Mouse (Mus musculus): ENCODE measurements around the gene Pde1b. TPM values are rescaled to one million over a fixed set of nuclear protein-coding genes. Genes with fewer than 3 reads are reported as not detected.

The Pde1b gene
- total RNA-seq, 2 experiments from 2014 or later = 0.26 to 0.44 TPM

DNA sequence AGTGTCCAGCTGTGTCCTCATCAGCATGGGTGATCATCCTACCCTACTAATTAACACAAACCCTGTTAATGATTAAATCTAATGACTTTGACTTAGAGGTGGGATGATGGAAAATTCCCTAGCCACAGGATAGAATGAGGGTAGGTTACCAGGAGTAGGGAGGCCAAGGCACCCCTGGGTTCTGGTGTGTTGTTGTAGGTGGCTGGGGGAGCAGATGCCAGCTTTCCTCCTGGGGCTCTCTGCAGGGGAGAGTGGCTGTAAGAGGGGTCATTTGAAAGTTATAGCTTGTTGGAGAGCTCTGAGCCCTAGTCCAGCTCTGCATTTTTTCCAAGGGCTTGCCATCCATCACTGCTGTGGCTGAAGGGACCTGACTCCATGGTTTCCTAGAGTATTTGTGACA, 39.7 kb downstream of the Pde1b start:
- intact Hi-C loops (cut with DNase I) = no loop called here
- no peak for DNase-seq

DNA sequence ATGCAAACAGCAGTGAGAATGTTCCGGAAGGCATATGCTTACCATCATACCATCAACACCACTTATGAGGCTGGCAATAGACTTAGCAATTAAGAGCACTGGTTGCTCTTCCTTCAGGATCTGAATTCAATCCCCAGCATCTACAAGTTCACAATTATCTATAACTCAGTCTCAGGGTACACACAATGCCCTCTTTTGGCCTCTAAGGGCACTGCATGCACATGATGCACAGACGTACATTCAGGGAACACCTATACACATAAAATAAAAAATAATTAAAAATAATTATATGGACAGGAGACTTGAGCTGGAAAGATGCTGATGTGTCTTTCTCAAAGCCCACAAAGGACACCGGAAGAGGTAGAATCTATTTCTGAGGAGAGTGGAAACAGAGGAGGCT, 45.1 kb downstream of the Pde1b start:
- intact Hi-C loops (cut with DNase I) = no loop called here

DNA sequence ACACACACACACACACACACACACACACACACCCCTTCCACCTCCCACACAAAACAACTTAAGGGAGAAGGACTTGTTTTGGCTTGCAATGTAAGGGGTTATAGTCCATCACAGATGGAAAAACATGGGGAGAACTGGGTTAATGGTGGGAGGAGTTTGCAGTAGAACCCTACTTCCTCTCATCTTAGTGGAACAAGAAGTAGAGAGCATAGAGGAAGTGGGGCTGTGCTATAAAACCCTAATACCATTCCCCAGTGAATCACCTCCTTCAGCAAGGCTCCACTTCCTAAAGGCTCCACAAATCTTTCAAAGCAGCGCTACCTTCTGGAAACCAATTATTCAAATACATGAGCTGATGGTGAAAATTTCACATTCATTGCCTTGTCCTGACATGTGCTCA, 46.6 kb downstream of the Pde1b start:
- no peak for DNase-seq
- intact Hi-C loops (cut with DNase I) = no loop called here

More for the DNA sequence above, 45.1 kb downstream of the Pde1b start:
- no peak for DNase-seq

DNA sequence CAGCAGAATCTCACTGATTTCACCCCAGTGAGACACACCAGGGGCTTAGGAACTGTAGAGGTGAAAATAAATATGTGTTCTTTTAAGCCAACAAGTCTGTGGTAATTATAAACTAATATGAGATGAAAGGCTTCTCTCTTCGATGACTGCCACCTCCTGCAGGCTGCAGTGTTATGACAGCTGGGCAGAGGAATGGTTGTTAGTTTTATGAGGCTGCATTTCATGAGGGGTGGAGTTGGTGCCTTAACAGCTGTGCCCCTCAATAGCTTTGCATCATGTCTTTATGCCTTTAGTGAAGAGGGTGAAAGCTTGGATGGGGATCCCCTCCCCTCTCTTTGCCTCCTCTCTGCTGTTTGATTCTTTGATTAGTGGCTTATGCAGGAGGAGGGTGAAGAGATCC, 48.2 kb downstream of the Pde1b start:
- DNase-seq = no peak
- intact Hi-C loops (cut with DNase I) = no loop called here

DNA sequence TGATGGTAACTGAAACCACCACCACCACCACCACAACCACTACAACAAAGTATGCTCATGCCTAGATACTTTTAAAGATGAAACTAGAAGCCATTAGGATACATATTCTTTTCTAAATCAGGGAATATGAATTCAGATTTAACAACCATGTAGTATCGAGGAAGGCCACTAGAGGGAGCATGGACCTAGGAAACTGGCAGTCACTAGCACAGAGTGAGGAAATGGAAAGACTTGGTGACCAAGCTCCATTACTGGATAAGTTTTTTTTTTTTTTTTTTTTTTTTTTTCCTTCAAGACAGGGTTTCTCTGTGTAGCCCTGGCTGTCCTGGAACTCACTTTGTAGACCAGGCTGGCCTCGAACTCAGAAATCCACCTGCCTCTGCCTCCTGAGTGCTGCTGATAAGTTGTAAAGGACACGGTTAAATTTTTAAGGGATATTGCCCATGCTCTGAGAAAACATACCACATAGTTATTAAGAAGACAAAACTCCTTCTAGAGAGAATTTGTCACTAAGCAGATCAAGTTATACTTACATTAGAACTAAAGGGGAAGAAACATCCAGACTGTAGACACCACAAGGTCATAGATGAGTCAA, 49.4 kb downstream of the Pde1b start:
- DNase-seq = no peak
- intact Hi-C loops (cut with DNase I) = no loop called here

DNA sequence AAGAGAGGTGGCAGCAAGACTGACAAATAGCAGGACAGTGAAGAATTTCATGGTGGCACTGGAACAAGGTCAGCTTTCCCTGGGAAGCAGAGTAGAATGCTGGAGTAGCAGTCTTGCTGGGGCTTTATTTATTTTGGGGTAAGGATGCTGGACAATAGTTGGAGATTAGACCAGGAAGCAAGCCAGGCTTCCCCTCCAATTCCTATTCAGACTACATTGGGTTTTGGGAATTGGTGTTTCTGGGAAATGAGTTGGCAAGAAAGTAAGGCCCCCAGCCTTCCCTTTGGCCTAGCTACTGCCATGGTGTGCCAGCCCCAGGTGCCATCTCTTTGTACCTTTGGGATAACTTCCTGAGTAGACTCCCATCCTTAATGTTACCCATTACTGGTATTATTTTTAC, 62.1 kb downstream of the Pde1b start, which contains the start of gene Glycam1:
Gene Glycam1, minus strand, starts transcription at position 101 of the 400 bp plus-strand sequence.
- DNase-seq = no peak
- intact Hi-C loops (cut with DNase I) = no loop called here

Other genes starting within 250 kb of the Pde1b start
- gene Nfe2, start 244.6 kb upstream of the Pde1b start, total RNA-seq (2021) = not detected
- gene Copz1, start 230.3 kb upstream of the Pde1b start, total RNA-seq (2021) = 10 to 100 TPM; 33.4 to 34.6 TPM
- not detected for gene Gpr84, start 192.4 kb upstream of the Pde1b start, total RNA-seq (2021)
- gene Zfp385a, start 162.9 kb upstream of the Pde1b start, total RNA-seq (2021) = 10 to 100 TPM in 1 of 2 experiments, 1 to 10 TPM in 1; 8.7 to 12.7 TPM
- gene Itga5, start 136.3 kb upstream of the Pde1b start, total RNA-seq (2021) = 1 to 10 TPM; 8.7 to 9.1 TPM
- gene Gtsf1, start 72.6 kb upstream of the Pde1b start, total RNA-seq (2021) = not detected
- not detected for gene Gtsf2, start 54.6 kb upstream of the Pde1b start, total RNA-seq (2021)
- 1 to 10 TPM; 1.2 to 1.3 TPM for gene Nckap1l, start 49.2 kb upstream of the Pde1b start, total RNA-seq (2021)
- gene Ppp1r1a, start 35.0 kb downstream of the Pde1b start, total RNA-seq (2021) = 100 to 1,000 TPM in 1 of 2 experiments, 10 to 100 TPM in 1; 64.6 to 121 TPM
- gene Glycam1, start 62.0 kb downstream of the Pde1b start, total RNA-seq (2021) = not detected

All from gastrocnemius, postnatal 36 days (tissue).